7 mouse cellular contexts compared by ENCODE assay signal in the genomic region with DNA sequence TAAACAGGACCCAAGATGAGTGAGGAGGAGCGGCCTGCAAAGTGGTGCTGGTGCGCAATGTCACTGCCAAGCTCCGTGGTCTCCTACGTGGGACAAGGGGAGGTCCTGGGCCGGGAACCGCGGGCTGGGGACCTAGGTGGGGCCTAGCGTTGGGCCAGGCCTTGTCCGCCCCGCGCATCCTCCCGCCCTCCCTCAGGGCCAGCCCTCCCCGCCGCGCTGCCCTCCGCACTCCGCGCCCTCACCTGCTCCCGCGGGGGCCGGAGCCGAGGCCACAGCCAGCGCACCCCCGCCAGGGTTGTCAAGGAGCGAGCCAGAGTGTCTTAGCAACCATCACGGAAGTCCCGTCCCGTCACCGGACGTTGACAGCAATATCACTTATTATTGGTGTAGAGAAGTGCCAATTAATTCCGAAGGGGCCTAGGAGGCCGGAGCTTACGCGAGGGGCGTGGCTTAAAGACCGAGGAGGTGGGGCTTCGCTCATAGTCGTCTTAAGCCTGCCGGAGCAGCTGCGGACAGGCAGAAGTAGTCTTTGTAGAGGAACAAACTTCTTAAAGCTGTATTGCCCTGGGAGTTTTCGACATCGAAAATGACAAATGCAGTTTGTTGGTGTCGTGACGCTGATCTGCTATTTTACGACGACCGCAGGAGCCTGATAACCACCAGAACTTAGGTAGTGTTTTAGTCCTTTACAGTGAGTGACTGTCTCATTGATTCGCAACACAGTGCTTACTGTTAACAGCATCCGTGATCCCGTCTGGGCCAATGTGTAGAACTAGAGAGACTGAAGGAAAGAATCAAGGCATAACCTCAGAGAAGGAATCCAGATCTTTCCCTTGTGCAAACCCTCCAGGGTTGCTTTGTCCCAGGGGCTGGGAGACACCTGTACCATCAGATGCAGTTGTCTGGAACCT. TPM values are rescaled to one million over a fixed set of nuclear protein-coding genes. Genes with fewer than 3 reads are reported as not detected.
DNase-seq lines count a peak whose midpoint lies in the region; ATAC-seq lines count a peak whose summit lies in the region.

No protein-coding gene starts in this region.

- ATAC-seq in intestine, embryonic 15.5 days = peak; percentile 99

- intact Hi-C loops in gastrocnemius, postnatal 36 days (cut with DNase I) = no loop called here
- intact Hi-C loops in left cerebral cortex, postnatal 25 days (cut with DNase I) = loop anchor here (2.0 kb wide), 1 partner anchor 18 kb away; no protein-coding TSS in a partner anchor

- H3K4me3 ChIP-seq in intestine, embryonic 15.5 days (replicated peaks) = peak overlapping the region; percentile 93
- H3K4me3 ChIP-seq in midbrain, embryonic 10.5 days = peak overlapping the region; percentile 69

- H3K9ac ChIP-seq in intestine, embryonic 15.5 days = peak overlapping the region; percentile 89

- peak overlapping the region; percentile 80 for H3K27ac ChIP-seq in intestine, embryonic 15.5 days
- H3K27ac ChIP-seq in midbrain, embryonic 10.5 days (replicated peaks) = peak overlapping the region; percentile 87

- H3K27me3 ChIP-seq in intestine, embryonic 15.5 days (replicated peaks) = no peaks in the 10 kb centered on the region
- no peaks in the 10 kb centered on the region for H3K27me3 ChIP-seq in midbrain, embryonic 10.5 days (ENCODE audit: low read depth, poor library complexity, severe bottlenecking)

- no peaks in the 10 kb centered on the region for H3K9me3 ChIP-seq in intestine, embryonic 15.5 days
- H3K9me3 ChIP-seq in midbrain, embryonic 10.5 days (replicated peaks) = no peaks in the 10 kb centered on the region

- H3K36me3 ChIP-seq in intestine, embryonic 15.5 days = no peaks in the 10 kb centered on the region
- H3K36me3 ChIP-seq in midbrain, embryonic 10.5 days = no peaks in the 10 kb centered on the region

- under 1% methylated on average over 47 of the region's 50 CpGs for WGBS in intestine, embryonic 15.5 days
- under 1% methylated on average over 48 of the region's 50 CpGs for WGBS in midbrain, embryonic 10.5 days

- H3K4me1 ChIP-seq in intestine, embryonic 15.5 days (replicated peaks) = peaks cover 16% of the 10 kb centered on the region
- peaks cover 29% of the 10 kb centered on the region for H3K4me1 ChIP-seq in midbrain, embryonic 10.5 days

- H3K4me2 ChIP-seq in intestine, embryonic 15.5 days (replicated peaks) = peak overlapping the region; percentile 78

- DNase-seq in adrenal gland, adult 2 months = peak; percentile 98
- peak; percentile 96 for DNase-seq in embryo, embryonic 11.5 days (ENCODE audit: low read depth, low spot score)
- DNase-seq in gastrocnemius, postnatal 36 days = peak; percentile 92 to 95
- DNase-seq in left cerebral cortex, postnatal 25 days (ENCODE audit: low spot score in 2 of 2) = peak; percentile 95 to 99
- peak; percentile 95 for DNase-seq in midbrain, embryonic 10.5 days (ENCODE audit: low spot score)
- peak; percentile 92 for DNase-seq in right cerebral cortex, postnatal 4 days

RNA-seq across cellular contexts. Expression of gene Dnal4, which starts 3.3 kb away (rescaled TPM):
- total RNA-seq in adrenal gland, adult 2 months (2021) = 10 to 100 TPM; 13.9 to 24.8 TPM
- polyA plus RNA-seq in adrenal gland, adult 2 months (2012; rRNA removed) = 39.9 and 43.0 TPM in 2 replicates
- 1 to 10 TPM; 4.9 to 6.0 TPM for total RNA-seq in gastrocnemius, postnatal 36 days (2021)
- 42.6 and 44.5 TPM in 2 replicates for polyA plus RNA-seq in intestine, embryonic 15.5 days (2015; fragmentation: Nextera tagmentation; extraction: Ambion mirVana)
- total RNA-seq in left cerebral cortex, postnatal 25 days (2021) = 10 to 100 TPM; 46.7 to 54.9 TPM
- 63.9 and 81.5 TPM in 2 replicates for polyA plus RNA-seq in midbrain, embryonic 10.5 days (2016; fragmentation: Nextera tagmentation; extraction: Ambion mirVana)

RNA-seq across cellular contexts. Expression of gene Nptxr, which starts 30.2 kb away (rescaled TPM):
- total RNA-seq in adrenal gland, adult 2 months (2021) = 1 to 10 TPM; 4.4 to 7.9 TPM
- polyA plus RNA-seq in adrenal gland, adult 2 months (2012; rRNA removed) = 5.5 and 6.3 TPM in 2 replicates
- under 1 TPM; 0.66 to 0.72 TPM for total RNA-seq in gastrocnemius, postnatal 36 days (2021)
- polyA plus RNA-seq in intestine, embryonic 15.5 days (2015; fragmentation: Nextera tagmentation; extraction: Ambion mirVana) = 2.8 and 3.3 TPM in 2 replicates
- total RNA-seq in left cerebral cortex, postnatal 25 days (2021) = 100 to 1,000 TPM; 898 to 921 TPM
- polyA plus RNA-seq in midbrain, embryonic 10.5 days (2016; fragmentation: Nextera tagmentation; extraction: Ambion mirVana) = 2.2 and 3.4 TPM in 2 replicates

RNA-seq across cellular contexts. Expression of gene Sun2, which starts 32.0 kb away (rescaled TPM):
- 10 to 100 TPM; 46.9 to 77.9 TPM for total RNA-seq in adrenal gland, adult 2 months (2021)
- 86.8 and 92.5 TPM in 2 replicates for polyA plus RNA-seq in adrenal gland, adult 2 months (2012; rRNA removed)
- total RNA-seq in gastrocnemius, postnatal 36 days (2021) = 10 to 100 TPM; 76.2 to 86.8 TPM
- 3.4 and 4.5 TPM in 2 replicates for polyA plus RNA-seq in intestine, embryonic 15.5 days (2015; fragmentation: Nextera tagmentation; extraction: Ambion mirVana)
- 10 to 100 TPM; 26.3 to 43.4 TPM for total RNA-seq in left cerebral cortex, postnatal 25 days (2021)
- 2.2 and 3.9 TPM in 2 replicates for polyA plus RNA-seq in midbrain, embryonic 10.5 days (2016; fragmentation: Nextera tagmentation; extraction: Ambion mirVana)

RNA-seq across cellular contexts. Expression of gene Npcd, which starts 59.7 kb away (rescaled TPM):
- total RNA-seq in adrenal gland, adult 2 months (2021) = 1 to 10 TPM; 1.2 to 2.0 TPM
- polyA plus RNA-seq in adrenal gland, adult 2 months (2012; rRNA removed) = 13.4 and 14.6 TPM in 2 replicates
- under 1 TPM in 1 of 2 experiments, not detected in 1; 0.26 TPM for total RNA-seq in gastrocnemius, postnatal 36 days (2021)
- polyA plus RNA-seq in intestine, embryonic 15.5 days (2015; fragmentation: Nextera tagmentation; extraction: Ambion mirVana) = 0.23 and 0.27 TPM in 2 replicates
- 10 to 100 TPM; 11.1 to 20.1 TPM for total RNA-seq in left cerebral cortex, postnatal 25 days (2021)
- 0.16 TPM in 1 of 2 replicates, not detected in the other for polyA plus RNA-seq in midbrain, embryonic 10.5 days (2016; fragmentation: Nextera tagmentation; extraction: Ambion mirVana)

Comparison
In these comparisons a context has a peak if more than half of its experiments do, and no peak if none do; other contexts are left out.
1. Peak in every context shown above with its lines: DNase-seq, ATAC-seq, H3K4me3 ChIP-seq and H3K27ac ChIP-seq.
2. RNA of gene Nptxr, which starts 30.2 kb away (total RNA-seq): 898 to 921 TPM in left cerebral cortex, postnatal 25 days; 4.4 to 7.9 TPM in adrenal gland, adult 2 months and 0.66 to 0.72 TPM in gastrocnemius, postnatal 36 days; every median in the first group is over 100 times any median in the second.